Mouse (Mus musculus) forebrain, postnatal 0 days (tissue): ENCODE measurements around the gene Rpl7a. TPM values are rescaled to one million over a fixed set of nuclear protein-coding genes. Genes with fewer than 3 reads are reported as not detected.

Experiments used
- ATAC-seq: fragments of 200-750 bp; cut with Nextera tagmentation; 2 replicates; pipeline ENCODE4 v1.8.0; 2017; ENCODE audit warnings: mild to moderate bottlenecking, moderate library complexity
- DNase-seq: peaks from one replicate; pipeline ENCODE4 v3.0.0-alpha.2; 2015
- H3K27ac ChIP-seq: fragments of 300-500 bp; sonication (generic); 2 replicates; pipeline ENCODE4 v1.5.1; 2014; ENCODE audit warnings: low read depth, mild to moderate bottlenecking, antibody characterized with exemption, low read length, moderate library complexity, mixed read lengths
- H3K27me3 ChIP-seq: fragments of 300-500 bp; sonication (generic); 2 replicates; pipeline ENCODE4 v1.6.1; 2014; ENCODE audit warnings: mild to moderate bottlenecking, low read length, mixed read lengths; ENCODE audit not compliant: insufficient read depth
- H3K36me3 ChIP-seq: fragments of 300-500 bp; sonication (generic); 2 replicates; pipeline ENCODE4 v1.6.1; 2014; ENCODE audit warnings: mild to moderate bottlenecking, moderate library complexity; ENCODE audit not compliant: insufficient read depth
- H3K4me1 ChIP-seq: fragments of 300-500 bp; sonication (generic); 2 replicates; pipeline ENCODE4 v1.6.1; 2014; ENCODE audit warnings: antibody characterized with exemption; ENCODE audit not compliant: insufficient read depth
- H3K4me2 ChIP-seq: fragments of 300-500 bp; sonication (generic); 2 replicates; pipeline ENCODE4 v1.6.1; 2014; ENCODE audit warnings: low read depth, mild to moderate bottlenecking, moderate library complexity
- H3K4me3 ChIP-seq: fragments of 300-500 bp; sonication (generic); 2 replicates; pipeline ENCODE4 v1.5.1; 2014; ENCODE audit warnings: low read depth, low read length, mixed read lengths
- H3K9ac ChIP-seq: fragments of 300-500 bp; sonication (generic); 2 replicates; pipeline ENCODE4 v1.6.1; 2014; ENCODE audit warnings: mild to moderate bottlenecking
- H3K9me3 ChIP-seq: fragments of 300-500 bp; sonication (generic); 2 replicates; pipeline ENCODE4 v1.6.1; 2016; ENCODE audit warnings: low read length
- CTCF ChIP-seq: sonication (generic); IDR thresholded peaks from 2 replicates; pipeline ENCODE4 v1.5.1; 2016; ENCODE audit warnings: antibody characterized with exemption, control low read depth, low read depth
- WGBS: fragments of 180-500 bp; shearing (Covaris S2); extraction: QIAGEN DNeasy Blood & Tissue Kit; methylation state at CpG from one replicate; pipeline ENCODE4 v1.1.7; 2014; 5-methylcytosine and 5-hydroxymethylcytosine counted together
- polyA plus RNA-seq: library from polyadenylated mRNA; unstranded; fragments of >200 nt; fragmentation: Nextera tagmentation; extraction: Ambion mirVana; gene quantifications from 2 replicates; pipeline ENCODE4 v1.2.1, GENCODE M21; 2015
- total RNA-seq: library from RNA; depleted of rRNA; stranded (reverse); fragments of >200 nt; gene quantifications from 2 replicates; pipeline ENCODE4 v1.2.3, GENCODE M21; 2014

The Rpl7a gene
- total and polyA plus RNA-seq, 2 experiments from 2014 or later, result 522 to 1,164 TPM

GRCm38 (mm10) chr2:26914148-26914941, 3.8 kb downstream of the Rpl7a start:
- DNase-seq (no peak), ATAC-seq (no peak)
- Histone ChIP-seq H3K9ac (no peak overlapping the region), H3K9me3 (no peaks in the 10 kb centered on the region), H3K36me3 (peaks cover 41% of the 10 kb centered on the region), H3K4me3 (no peak overlapping the region), H3K4me2 (no peak overlapping the region), H3K4me1 (peaks cover 23% of the 10 kb centered on the region), H3K27ac (no peak overlapping the region), H3K27me3 (no peaks in the 10 kb centered on the region)
- TF ChIP-seq CTCF, result no peak
- 63% methylated on average over 8 of the region's 8 CpGs for WGBS

GRCm38 (mm10) chr2:26915927-26916728, 5.6 kb downstream of the Rpl7a start, which contains the start of the genes Surf2 and Surf1:
Gene Surf2, plus strand, starts transcription at chr2:26916367.
Gene Surf1, minus strand, starts transcription at chr2:26916530.
- no peak for TF ChIP-seq CTCF
- peak; percentile 93 for ATAC-seq
- Histone ChIP-seq H3K27ac (peak within 1 kb of the TSS; percentile 67), H3K9ac (peak within 1 kb of the TSS; percentile 75), H3K27me3 (no peaks in the 10 kb centered on the region), H3K9me3 (no peaks in the 10 kb centered on the region), H3K4me3 (peak within 1 kb of the TSS; percentile 60), H3K4me1 (peaks cover 21% of the 10 kb centered on the region), H3K4me2 (peak within 1 kb of the TSS; percentile 95), H3K36me3 (peaks cover 59% of the 10 kb centered on the region)
- 2% methylated on average over 47 of the region's 47 CpGs for WGBS
- DNase-seq, result peak; percentile 88

- Histone ChIP-seq H3K27me3 (no peaks in the 10 kb centered on the region), H3K27ac (peak overlapping the region; percentile 67), H3K9ac (peak overlapping the region; percentile 75), H3K4me3 (peak overlapping the region; percentile 60), H3K36me3 (peaks cover 65% of the 10 kb centered on the region), H3K4me2 (peak overlapping the region; percentile 95), H3K4me1 (peaks cover 18% of the 10 kb centered on the region), H3K9me3 (no peaks in the 10 kb centered on the region)
- WGBS, result under 1% methylated on average over 13 of the region's 13 CpGs
- no peak for DNase-seq
- ATAC-seq, result peak; percentile 8
- TF ChIP-seq CTCF, result no peak
Measured at GRCm38 (mm10) chr2:26916738-26917137, 6.2 kb downstream of the Rpl7a start.

GRCm38 (mm10) chr2:26919684-26920083, 9.1 kb downstream of the Rpl7a start:
- Histone ChIP-seq H3K9ac (no peak overlapping the region), H3K27ac (no peak overlapping the region), H3K27me3 (no peaks in the 10 kb centered on the region), H3K4me3 (no peak overlapping the region), H3K4me2 (no peak overlapping the region), H3K9me3 (no peaks in the 10 kb centered on the region), H3K4me1 (peaks cover 12% of the 10 kb centered on the region), H3K36me3 (peaks cover 65% of the 10 kb centered on the region)
- TF ChIP-seq CTCF, result no peak
- no peak for DNase-seq
- no peak for ATAC-seq
- WGBS, result 88% methylated on average over 3 of the region's 3 CpGs

- ATAC-seq, result no peak
Measured at GRCm38 (mm10) chr2:26920190-26920855, 9.8 kb downstream of the Rpl7a start.

GRCm38 (mm10) chr2:26921784-26922183, 11.2 kb downstream of the Rpl7a start:
- Histone ChIP-seq H3K9me3 (no peaks in the 10 kb centered on the region), H3K4me2 (no peak overlapping the region), H3K27ac (no peak overlapping the region), H3K36me3 (peaks cover 84% of the 10 kb centered on the region), H3K27me3 (no peaks in the 10 kb centered on the region), H3K9ac (no peak overlapping the region), H3K4me1 (peaks cover 8% of the 10 kb centered on the region), H3K4me3 (no peak overlapping the region)
- WGBS, result 75% methylated on average over 9 of the region's 9 CpGs
- no peak for TF ChIP-seq CTCF
- DNase-seq (no peak), ATAC-seq (no peak)

More at GRCm38 (mm10) chr2:26920190-26920855, 9.8 kb downstream of the Rpl7a start:
- WGBS, result 87% methylated on average over 6 of the region's 6 CpGs
- no peak overlapping the region for H3K4me3 ChIP-seq
- no peak overlapping the region for H3K27ac ChIP-seq
- no peak for DNase-seq
- H3K4me1 ChIP-seq, result peaks cover 10% of the 10 kb centered on the region
- H3K4me2 ChIP-seq, result no peak overlapping the region
- H3K36me3 ChIP-seq, result peaks cover 70% of the 10 kb centered on the region
- no peaks in the 10 kb centered on the region for H3K9me3 ChIP-seq
- no peak for TF ChIP-seq CTCF
- H3K27me3 ChIP-seq, result no peaks in the 10 kb centered on the region
- H3K9ac ChIP-seq, result no peak overlapping the region
